Comparison of ENCODE assay signal across 22 mouse cellular contexts in the genomic region with DNA sequence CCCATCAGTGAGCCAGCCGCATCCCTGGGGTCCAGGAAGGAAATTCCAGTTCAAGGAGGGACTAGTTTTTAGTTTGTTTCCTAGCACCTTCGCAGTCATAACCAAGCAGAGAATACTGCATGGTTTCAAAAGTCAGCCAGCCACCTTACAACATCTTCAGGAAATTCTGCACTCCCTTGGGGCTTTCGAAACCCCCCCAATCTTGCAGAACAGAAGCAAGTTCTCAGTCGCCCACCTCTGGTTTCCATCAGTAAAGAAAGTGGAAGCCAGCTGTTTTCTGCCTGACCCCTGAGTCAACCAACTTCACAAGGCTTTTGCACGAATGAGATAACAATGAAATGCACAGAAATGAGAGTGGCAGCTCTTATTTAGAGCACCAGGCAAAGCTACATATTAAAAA. TPM values are rescaled to one million over a fixed set of nuclear protein-coding genes. Genes with fewer than 3 reads are reported as not detected.
"Had no signal": no experiment of that assay in that cellular context is flagged by ENCODE, and none has a peak within 500 bp of the region (broad histone marks: within the 10 kb centered on the region; RNA-seq: fewer than 3 reads in every experiment).

No protein-coding gene starts in this region.

- H3K4me2 ChIP-seq: intestine, embryonic 15.5 days; lung, embryonic 15.5 days; midbrain, embryonic 12.5 days; neural tube, embryonic 13.5 days; stomach, embryonic 15.5 days had no signal

- H3K27me3 ChIP-seq: intestine, embryonic 15.5 days; lung, embryonic 15.5 days; midbrain, embryonic 12.5 days; neural tube, embryonic 13.5 days; stomach, embryonic 15.5 days had no signal

- H3K4me1 ChIP-seq: intestine, embryonic 15.5 days; lung, embryonic 15.5 days; midbrain, embryonic 12.5 days; neural tube, embryonic 13.5 days; stomach, embryonic 15.5 days had no signal

- H3K36me3 ChIP-seq: intestine, embryonic 15.5 days; lung, embryonic 15.5 days; midbrain, embryonic 12.5 days; neural tube, embryonic 13.5 days; stomach, embryonic 15.5 days had no signal

- H3K27ac ChIP-seq: intestine, embryonic 15.5 days; kidney, postnatal 0 days; layer of hippocampus, adult 2 months; liver, embryonic 14.5 days; lung, embryonic 15.5 days; midbrain, embryonic 12.5 days; neural tube, embryonic 13.5 days; stomach, embryonic 15.5 days had no signal

- H3K9ac ChIP-seq: intestine, embryonic 15.5 days; liver, embryonic 14.5 days; lung, embryonic 15.5 days; midbrain, embryonic 12.5 days; neural tube, embryonic 13.5 days; stomach, embryonic 15.5 days had no signal

- H3K9me3 ChIP-seq: intestine, embryonic 15.5 days; lung, embryonic 15.5 days; midbrain, embryonic 12.5 days; neural tube, embryonic 13.5 days; stomach, embryonic 15.5 days had no signal

- ATAC-seq: intestine, embryonic 15.5 days; midbrain, embryonic 16.5 days had no signal

- H3K4me3 ChIP-seq: intestine, embryonic 15.5 days; layer of hippocampus, adult 2 months; lung, embryonic 15.5 days; midbrain, embryonic 12.5 days; myocyte; neural tube, embryonic 13.5 days; stomach, embryonic 15.5 days had no signal

- DNase-seq: kidney, adult 11 months; kidney, adult 8-10 months; kidney, postnatal 25 days; layer of hippocampus, adult 9-11 months; lung, adult 18-20 months; lung, postnatal 10 days; lung, postnatal 36 days; right cerebral cortex, postnatal 4 days; thymus, postnatal 25 days had no signal

RNA-seq across cellular contexts. Expression of a gene that starts 47.4 kb away (rescaled TPM):
- total RNA-seq: layer of hippocampus, adult 2 months; layer of hippocampus, postnatal 25 days; left cerebral cortex, adult 18-20 months; left cerebral cortex, postnatal 36 days had no signal
- polyA plus RNA-seq: kidney, postnatal 0 days; midbrain, embryonic 12.5 days; midbrain, embryonic 16.5 days had no signal
